Mouse (Mus musculus): ENCODE data around the gene Rtl4. TPM values are rescaled to one million over a fixed set of nuclear protein-coding genes. Genes with fewer than 3 reads are reported as not detected.

Gene Rtl4
- not detected for total RNA-seq (2021)

GRCm38 (mm10) chrX:144688207-144689118 lies at the start of gene Rtl4:
TSS of gene Rtl4 (plus strand) at chrX:144688907.
- intact Hi-C loops (cut with DNase I) = no loop called here
- peak in 1 of 2 experiments; percentile 0 for DNase-seq

GRCm38 (mm10) chrX:144644756-144645155 lies 44.0 kb upstream of the Rtl4 start:
- DNase-seq = no peak
- intact Hi-C loops (cut with DNase I) = loop anchor here (1.0 kb wide), 1 partner anchor 239 kb away; no protein-coding TSS in a partner anchor

GRCm38 (mm10) chrX:144645394-144645793 lies 43.3 kb upstream of the Rtl4 start:
- DNase-seq = peak; percentile 1 to 2
- intact Hi-C loops (cut with DNase I) = loop anchor here (1.0 kb wide), 1 partner anchor 240 kb away; no protein-coding TSS in a partner anchor

- DNase-seq = no peak
- intact Hi-C loops (cut with DNase I) = no loop called here
Measured at GRCm38 (mm10) chrX:144652196-144652595, 36.5 kb upstream of the Rtl4 start.

- intact Hi-C loops (cut with DNase I) = no loop called here
- DNase-seq = no peak
Measured at GRCm38 (mm10) chrX:144687742-144688141, 965 bp upstream of the Rtl4 start.

- DNase-seq = no peak
- intact Hi-C loops (cut with DNase I) = no loop called here
Measured at GRCm38 (mm10) chrX:144688142-144688206, 733 bp upstream of the Rtl4 start, which contains the start of gene Trpc5. TSS of gene Trpc5 (minus strand) at chrX:144688180.

GRCm38 (mm10) chrX:144689119-144689858 lies 582 bp downstream of the Rtl4 start:
- intact Hi-C loops (cut with DNase I) = no loop called here
- DNase-seq = no peak

GRCm38 (mm10) chrX:144689859-144690181 lies 1.1 kb downstream of the Rtl4 start:
- DNase-seq = peak in 1 of 2 experiments; percentile 1
- intact Hi-C loops (cut with DNase I) = no loop called here

- DNase-seq = no peak
- intact Hi-C loops (cut with DNase I) = no loop called here
Measured at GRCm38 (mm10) chrX:144716330-144716729, 27.6 kb downstream of the Rtl4 start.

- intact Hi-C loops (cut with DNase I) = no loop called here
Measured at GRCm38 (mm10) chrX:144747528-144748049, 58.9 kb downstream of the Rtl4 start.

GRCm38 (mm10) chrX:144986980-144987379 lies 298.3 kb downstream of the Rtl4 start:
- intact Hi-C loops (cut with DNase I) = no loop called here
- no peak for DNase-seq

More at GRCm38 (mm10) chrX:144747528-144748049, 58.9 kb downstream of the Rtl4 start:
- no peak for DNase-seq

- DNase-seq = no peak
- intact Hi-C loops (cut with DNase I) = no loop called here
Measured at GRCm38 (mm10) chrX:145065484-145065913, 376.8 kb downstream of the Rtl4 start.

- peak in 1 of 2 experiments; percentile 0 for DNase-seq
- intact Hi-C loops (cut with DNase I) = no loop called here
Measured at GRCm38 (mm10) chrX:145089802-145090201, 401.1 kb downstream of the Rtl4 start.

- DNase-seq = no peak
- intact Hi-C loops (cut with DNase I) = no loop called here
Measured at GRCm38 (mm10) chrX:145090360-145090759, 401.7 kb downstream of the Rtl4 start.

GRCm38 (mm10) chrX:145090964-145091363 lies 402.3 kb downstream of the Rtl4 start:
- no peak for DNase-seq
- intact Hi-C loops (cut with DNase I) = no loop called here

Small RNA genes within 50 kb of the gene (microRNA-seq; reads per million reads assigned to microRNA genes)
- gene Mir3472 = 0 reads per million in 2 experiments

Other genes starting within 250 kb of the Rtl4 start
- gene Trpc5os, start 232.3 kb upstream of the Rtl4 start, total RNA-seq (2021) = not detected
- not detected for gene Trpc5, start 727 bp upstream of the Rtl4 start, total RNA-seq (2021)

All from heart, postnatal 10 days (tissue).